Mouse (Mus musculus) urinary bladder, postnatal 25 days (tissue): ENCODE measurements around the gene Scaf1.

ENCODE experiments used
- DNase-seq: peaks from one replicate; pipeline ENCODE4 v3.0.0; 2022; ENCODE audit warnings: low spot score

Gene Scaf1

GRCm38 (mm10) chr7:45015344-45015956 is 713 bp downstream of the Scaf1 start:
- no peak for DNase-seq

GRCm38 (mm10) chr7:45014096-45014451 is 2.1 kb downstream of the Scaf1 start:
- DNase-seq: no peak

GRCm38 (mm10) chr7:45013366-45014095 is 2.6 kb downstream of the Scaf1 start:
- DNase-seq: no peak

GRCm38 (mm10) chr7:45012824-45013223 is 3.3 kb downstream of the Scaf1 start:
- DNase-seq: no peak

- no peak for DNase-seq
Measured at GRCm38 (mm10) chr7:45012011-45012410, 4.2 kb downstream of the Scaf1 start.

- no peak for DNase-seq
Measured at GRCm38 (mm10) chr7:45008411-45008810, 7.8 kb downstream of the Scaf1 start.

- DNase-seq: no peak
Measured at GRCm38 (mm10) chr7:45007846-45008245, 8.3 kb downstream of the Scaf1 start.

GRCm38 (mm10) chr7:45007141-45007540 is 9.0 kb downstream of the Scaf1 start:
- DNase-seq: no peak

- no peak for DNase-seq
Measured at GRCm38 (mm10) chr7:45006503-45006902, 9.7 kb downstream of the Scaf1 start.

GRCm38 (mm10) chr7:45005321-45005992 is 10.7 kb downstream of the Scaf1 start:
- DNase-seq: no peak

GRCm38 (mm10) chr7:45004546-45004945 is 11.6 kb downstream of the Scaf1 start:
- no peak for DNase-seq

- DNase-seq: no peak
Measured at GRCm38 (mm10) chr7:45002440-45002839, 13.7 kb downstream of the Scaf1 start.

- no peak for DNase-seq
Measured at GRCm38 (mm10) chr7:45000539-45001114, 15.5 kb downstream of the Scaf1 start.

GRCm38 (mm10) chr7:44999753-45000152 is 16.4 kb downstream of the Scaf1 start:
- no peak for DNase-seq

- DNase-seq: peak; percentile 44
Measured at GRCm38 (mm10) chr7:44998501-44998955, 17.6 kb downstream of the Scaf1 start, which contains the start of gene Bcl2l12. TSS of gene Bcl2l12 (minus strand) at chr7:44998712.

- no peak for DNase-seq
Measured at GRCm38 (mm10) chr7:44997940-44998428, 18.2 kb downstream of the Scaf1 start.

- DNase-seq: peak; percentile 96
Measured at GRCm38 (mm10) chr7:44997231-44997939, 18.8 kb downstream of the Scaf1 start, which contains the start of gene Irf3. TSS of gene Irf3 (plus strand) at chr7:44997648.

GRCm38 (mm10) chr7:44996672-44997071 is 19.5 kb downstream of the Scaf1 start:
- DNase-seq: no peak

- no peak for DNase-seq
Measured at GRCm38 (mm10) chr7:44986879-44987718, 29.1 kb downstream of the Scaf1 start.

- peak; percentile 87 for DNase-seq
Measured at GRCm38 (mm10) chr7:44986192-44986878, 29.8 kb downstream of the Scaf1 start, which contains the start of gene Prmt1. TSS of gene Prmt1 (minus strand) at chr7:44986568.
